Mouse (Mus musculus) C2C12 (cell line): ENCODE results near the gene Igfals.

Experiments used
- CEBPB ChIP-seq: IDR thresholded peaks from one replicate; pipeline ENCODE4 v1.6.1; 2011; ENCODE audit warnings: low read depth, mild to moderate bottlenecking, control low read depth, moderate library complexity
- CTCF ChIP-seq: IDR thresholded peaks from one replicate; pipeline ENCODE4 v1.5.1; 2011; ENCODE audit not compliant: control insufficient read depth, insufficient read depth, insufficient read length
- MAX ChIP-seq: IDR thresholded peaks from one replicate; pipeline ENCODE4 v1.6.1; 2011; ENCODE audit warnings: mild to moderate bottlenecking, control low read depth
- USF1 ChIP-seq: IDR thresholded peaks from one replicate; pipeline ENCODE4 v1.6.1; 2011; ENCODE audit warnings: low read depth, mild to moderate bottlenecking, control low read depth, moderate library complexity

DNA sequence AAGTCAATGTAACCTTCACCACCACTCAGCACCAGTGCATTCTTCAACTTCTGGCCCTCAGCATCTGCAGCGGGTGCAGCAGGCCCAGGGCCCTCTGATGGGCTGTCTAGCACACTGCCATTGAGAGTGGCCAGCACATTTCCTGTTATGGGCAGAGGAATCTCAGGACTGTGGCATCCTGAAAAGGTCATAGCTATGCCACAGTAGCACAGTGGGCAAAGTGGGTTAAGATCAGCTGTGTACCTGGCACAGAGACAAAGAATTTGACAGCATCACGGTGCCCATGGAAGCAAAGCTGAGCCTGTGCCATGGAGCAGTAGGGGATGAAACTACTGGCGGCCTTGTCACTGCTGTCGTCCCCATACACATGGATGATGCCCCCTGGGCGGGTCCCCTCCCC lies 33.4 kb downstream of the Igfals start:
- TF ChIP-seq CEBPB, result no peak
- no peak for TF ChIP-seq USF1
- no peak for TF ChIP-seq CTCF
- no peak for TF ChIP-seq MAX
